Mouse (Mus musculus) limb, embryonic 11.5 days (tissue): ENCODE data around the gene Wdr18. TPM values are rescaled to one million over a fixed set of nuclear protein-coding genes. Genes with fewer than 3 reads are reported as not detected.

Source experiments
- ATAC-seq: fragments of 200-750 bp; cut with Nextera tagmentation; 2 replicates; pipeline ENCODE4 v1.8.0; 2017; ENCODE audit warnings: low read depth; ENCODE audit not compliant: insufficient number of reproducible peaks, low FRiP score, low TSS enrichment
- DNase-seq: peaks from one replicate; pipeline ENCODE4 v3.0.0-alpha.2; 2015; ENCODE audit warnings: low spot score
- H3K27ac ChIP-seq: fragments of 300-500 bp; sonication (generic); replicated peaks from 2 replicates; pipeline ENCODE4 v1.5.1; 2014; ENCODE audit warnings: low read depth, mild to moderate bottlenecking, low read length
- H3K27me3 ChIP-seq: fragments of 300-500 bp; sonication (generic); 2 replicates; pipeline ENCODE4 v1.6.1; 2014; ENCODE audit warnings: mild to moderate bottlenecking, low read length, mixed read lengths; ENCODE audit not compliant: control insufficient read depth, insufficient read depth
- H3K36me3 ChIP-seq: fragments of 300-500 bp; sonication (generic); 2 replicates; pipeline ENCODE4 v1.6.1; 2014; ENCODE audit warnings: mild to moderate bottlenecking, low read length, moderate library complexity, mixed read lengths; ENCODE audit not compliant: control insufficient read depth, insufficient read depth
- H3K4me1 ChIP-seq: fragments of 300-500 bp; sonication (generic); 2 replicates; pipeline ENCODE4 v1.6.1; 2014; ENCODE audit warnings: low read length, mixed read lengths; ENCODE audit not compliant: control insufficient read depth, insufficient read depth
- H3K4me2 ChIP-seq: fragments of 300-500 bp; sonication (generic); 2 replicates; pipeline ENCODE4 v1.6.1; 2014; ENCODE audit warnings: low read depth, mild to moderate bottlenecking, moderate library complexity; ENCODE audit not compliant: severe bottlenecking
- H3K4me3 ChIP-seq: fragments of 300-500 bp; sonication (generic); 2 replicates; pipeline ENCODE4 v1.5.1; 2014; ENCODE audit warnings: low read depth, low read length
- H3K9ac ChIP-seq: fragments of 300-500 bp; sonication (generic); 2 replicates; pipeline ENCODE4 v1.6.1; 2014; ENCODE audit warnings: mild to moderate bottlenecking, low read length
- H3K9me3 ChIP-seq: fragments of 300-500 bp; sonication (generic); 2 replicates; pipeline ENCODE4 v1.6.1; 2016; ENCODE audit warnings: low read length; ENCODE audit not compliant: control insufficient read depth
- WGBS: fragments of 180-500 bp; shearing (Covaris S2); extraction: QIAGEN DNeasy Blood & Tissue Kit; methylation state at CpG from one replicate; pipeline ENCODE4 v1.1.7; 2014; 5-methylcytosine and 5-hydroxymethylcytosine counted together
- polyA plus RNA-seq: library from polyadenylated mRNA; unstranded; fragments of >200 nt; fragmentation: Nextera tagmentation; extraction: Ambion mirVana; gene quantifications from 2 replicates; pipeline ENCODE4 v1.2.1, GENCODE M21; 2014

Gene Wdr18
- polyA plus RNA-seq, 1 experiment from 2014 or later = 144 TPM

- Histone ChIP-seq H3K9me3 (peaks cover 6% of the 10 kb centered on the region; the same call in 1 of the 2 replicates), H3K9ac (no peak overlapping the region), H3K27ac (no peak overlapping the region), H3K36me3 (no peaks in the 10 kb centered on the region), H3K4me1 (no peaks in the 10 kb centered on the region; the same call in 1 of the 2 replicates), H3K4me2 (no peak overlapping the region), H3K4me3 (no peak overlapping the region), H3K27me3 (peaks cover 45% of the 10 kb centered on the region)
- ATAC-seq = no peak
- 78% methylated on average over 6 of the region's 6 CpGs for WGBS
- no peak for DNase-seq
These were observed 51.8 kb downstream of the Wdr18 start for GRCm38 (mm10) chr10:80011740-80012139.

DNA sequence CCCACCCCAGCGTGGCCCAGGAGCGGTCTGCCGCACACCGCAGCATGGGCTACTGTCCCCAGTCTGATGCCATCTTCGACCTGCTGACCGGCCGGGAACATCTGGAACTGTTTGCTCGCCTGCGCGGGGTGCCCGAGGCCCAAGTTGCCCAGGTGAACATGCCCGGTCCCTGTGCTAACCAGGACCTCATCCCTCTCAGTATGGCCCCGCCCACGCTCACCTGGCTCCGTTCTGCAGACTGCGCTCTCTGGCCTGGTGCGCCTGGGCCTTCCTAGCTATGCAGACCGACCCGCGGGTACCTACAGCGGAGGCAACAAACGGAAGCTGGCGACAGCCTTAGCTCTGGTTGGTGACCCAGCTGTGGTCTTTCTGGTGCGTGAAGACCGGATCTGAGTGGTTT, 53.7 kb downstream of the Wdr18 start:
- Histone ChIP-seq H3K9ac (0 out of 2 replicates have a peak overlapping the region, but pooled peaks have one; percentile 18), H3K4me2 (no peak overlapping the region), H3K27me3 (peaks cover 45% of the 10 kb centered on the region), H3K27ac (no peak overlapping the region), H3K36me3 (no peaks in the 10 kb centered on the region), H3K4me3 (no peak overlapping the region), H3K9me3 (peaks cover 6% of the 10 kb centered on the region; the same call in 1 of the 2 replicates), H3K4me1 (no peaks in the 10 kb centered on the region; the same call in 1 of the 2 replicates)
- DNase-seq (no peak), ATAC-seq (peak; percentile 23; the same call in 1 of the 2 replicates)
- 27% methylated on average over 25 of the region's 25 CpGs for WGBS

DNA sequence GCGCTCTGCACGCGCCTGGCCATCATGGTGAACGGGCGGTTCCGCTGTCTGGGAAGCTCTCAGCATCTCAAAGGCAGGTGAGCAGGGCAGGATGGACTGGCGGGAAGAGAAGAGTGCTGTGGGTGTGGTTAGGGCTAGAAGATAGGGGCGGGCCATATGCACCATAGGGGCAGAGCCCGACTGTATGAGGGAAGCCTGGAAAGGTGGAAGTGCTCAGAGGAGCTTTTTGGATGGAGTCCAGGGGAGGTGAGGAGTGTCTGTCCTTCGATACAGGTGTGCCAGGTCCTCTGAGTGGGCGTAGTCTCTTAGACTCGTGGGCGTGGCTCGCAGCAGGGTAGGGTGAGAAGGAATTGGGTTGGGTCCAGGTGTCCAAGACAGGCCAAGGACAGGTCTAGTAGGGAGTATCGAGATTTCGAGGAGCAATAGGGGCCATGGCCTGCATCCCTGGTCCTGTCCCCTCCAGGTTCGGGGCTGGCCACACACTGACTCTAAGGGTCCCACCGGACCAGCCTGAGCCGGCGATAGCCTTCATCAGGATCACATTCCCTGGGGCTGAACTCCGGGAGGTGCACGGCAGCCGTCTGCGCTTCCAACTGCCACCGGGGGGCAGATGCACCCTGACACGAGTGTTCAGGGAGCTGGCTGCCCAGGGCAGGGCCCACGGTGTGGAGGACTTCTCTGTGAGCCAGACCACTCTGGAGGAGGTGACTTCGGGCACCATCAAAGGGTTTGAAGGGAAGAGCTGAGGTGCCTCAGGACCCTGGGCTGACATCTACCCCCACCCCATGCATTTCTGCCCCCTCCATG, 54.7 kb downstream of the Wdr18 start:
- peaks cover 8% of the 10 kb centered on the region for H3K4me1 ChIP-seq
- H3K9ac ChIP-seq = no peak overlapping the region

DNA sequence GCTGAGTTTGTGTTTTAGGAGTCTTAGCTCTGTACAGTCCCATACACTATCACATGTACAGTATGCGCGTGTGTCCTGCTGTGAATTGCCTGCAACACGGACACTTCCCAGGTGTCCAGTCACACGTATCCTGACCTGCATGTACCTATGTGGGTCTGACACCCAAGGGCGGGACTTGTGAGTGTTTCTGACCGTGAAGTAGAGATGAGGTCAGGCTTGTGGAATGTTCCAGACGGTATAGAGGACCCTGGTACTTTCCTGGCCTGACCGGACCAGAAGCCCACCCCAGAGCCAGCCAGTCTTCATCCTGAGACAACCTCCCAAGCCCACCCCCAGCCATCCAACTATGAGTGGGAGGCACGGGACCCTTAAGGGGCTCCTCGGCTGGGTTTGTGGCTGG, 55.6 kb downstream of the Wdr18 start:
- ATAC-seq = no peak
- H3K4me2 ChIP-seq = no peak overlapping the region
- H3K36me3 ChIP-seq = no peaks in the 10 kb centered on the region
- H3K27ac ChIP-seq = no peak overlapping the region
- no peak for DNase-seq
- 81% methylated on average over 10 of the region's 10 CpGs for WGBS
- no peak overlapping the region for H3K4me3 ChIP-seq
- no peak overlapping the region for H3K9ac ChIP-seq
- H3K4me1 ChIP-seq = peaks cover 10% of the 10 kb centered on the region
- H3K9me3 ChIP-seq = peaks cover 5% of the 10 kb centered on the region; the same call in 1 of the 2 replicates
- peaks cover 45% of the 10 kb centered on the region for H3K27me3 ChIP-seq

More for the DNA sequence above, 54.7 kb downstream of the Wdr18 start:
- DNase-seq = no peak
- Histone ChIP-seq H3K36me3 (no peaks in the 10 kb centered on the region), H3K9me3 (peaks cover 6% of the 10 kb centered on the region; the same call in 1 of the 2 replicates), H3K27ac (no peak overlapping the region), H3K27me3 (peaks cover 45% of the 10 kb centered on the region), H3K4me3 (0 out of 2 replicates have a peak overlapping the region, but pooled peaks have one; percentile 5), H3K4me2 (no peak overlapping the region)
- ATAC-seq = no peak
- 18% methylated on average over 28 of the region's 28 CpGs for WGBS

DNA sequence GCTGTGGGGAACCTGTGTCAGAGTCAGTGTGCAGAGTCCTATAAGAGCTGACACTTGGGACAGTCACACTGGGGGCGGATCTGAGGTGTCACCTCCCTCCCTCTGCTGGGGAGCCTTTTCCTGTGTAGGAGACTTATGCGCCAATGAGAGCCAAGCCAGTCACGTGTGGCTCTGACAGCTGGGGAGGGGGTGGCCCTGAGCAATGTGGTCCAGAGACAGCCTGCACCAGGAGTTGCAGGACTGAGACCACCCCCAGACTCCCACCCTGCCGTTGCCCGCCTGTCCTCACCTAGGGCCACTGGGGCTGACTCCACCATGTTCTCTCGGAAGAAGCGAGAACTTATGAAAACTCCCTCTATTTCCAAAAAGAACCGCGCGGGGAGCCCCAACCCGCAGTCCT, 56.6 kb downstream of the Wdr18 start, which contains the start of gene Arhgap45:
Gene Arhgap45 (plus strand): TSS at position 143 of the 400 bp plus-strand sequence.
- Histone ChIP-seq H3K36me3 (no peaks in the 10 kb centered on the region; the same call in 1 of the 2 replicates), H3K9me3 (no peaks in the 10 kb centered on the region), H3K4me2 (no peak within 1 kb of the TSS), H3K27ac (no peak within 1 kb of the TSS), H3K9ac (no peak within 1 kb of the TSS; the same call in 1 of the 2 replicates), H3K27me3 (peaks cover 45% of the 10 kb centered on the region), H3K4me3 (no peak within 1 kb of the TSS), H3K4me1 (peaks cover 10% of the 10 kb centered on the region)
- DNase-seq = no peak
- 61% methylated on average over 11 of the region's 11 CpGs for WGBS
- ATAC-seq = no peak

- H3K27me3 ChIP-seq = peaks cover 43% of the 10 kb centered on the region
- DNase-seq (no peak), ATAC-seq (no peak)
- H3K9me3 ChIP-seq = no peaks in the 10 kb centered on the region
- H3K4me2 ChIP-seq = no peak overlapping the region
- no peaks in the 10 kb centered on the region; the same call in 1 of the 2 replicates for H3K36me3 ChIP-seq
- 89% methylated on average over 10 of the region's 10 CpGs for WGBS
- peaks cover 10% of the 10 kb centered on the region for H3K4me1 ChIP-seq
- no peak overlapping the region; the same call in 1 of the 2 replicates for H3K9ac ChIP-seq
- H3K4me3 ChIP-seq = no peak overlapping the region
- no peak overlapping the region for H3K27ac ChIP-seq
These were observed 57.0 kb downstream of the Wdr18 start for GRCm38 (mm10) chr10:80016931-80017330.

- DNase-seq (no peak), ATAC-seq (no peak)
- 75% methylated on average over 3 of the region's 3 CpGs for WGBS
- H3K4me2 ChIP-seq = no peak overlapping the region
- peaks cover 39% of the 10 kb centered on the region for H3K27me3 ChIP-seq
- no peak overlapping the region for H3K4me3 ChIP-seq
- no peak overlapping the region for H3K27ac ChIP-seq
- H3K9me3 ChIP-seq = no peaks in the 10 kb centered on the region
- no peak overlapping the region for H3K9ac ChIP-seq
- peaks cover 10% of the 10 kb centered on the region for H3K4me1 ChIP-seq
- H3K36me3 ChIP-seq = peaks cover 4% of the 10 kb centered on the region; the same call in 1 of the 2 replicates
These were observed 57.4 kb downstream of the Wdr18 start for GRCm38 (mm10) chr10:80017361-80017760.

GRCm38 (mm10) chr10:80017771-80018170, 57.8 kb downstream of the Wdr18 start:
- Histone ChIP-seq H3K9ac (no peak overlapping the region), H3K27ac (no peak overlapping the region), H3K4me1 (peaks cover 10% of the 10 kb centered on the region), H3K4me3 (no peak overlapping the region), H3K36me3 (peaks cover 4% of the 10 kb centered on the region; the same call in 1 of the 2 replicates), H3K9me3 (no peaks in the 10 kb centered on the region), H3K4me2 (no peak overlapping the region), H3K27me3 (peaks cover 35% of the 10 kb centered on the region)
- DNase-seq (no peak), ATAC-seq (no peak)
- WGBS = 77% methylated on average over 14 of the region's 14 CpGs
